Mouse (Mus musculus): ENCODE results near the gene Lpxn. TPM values are rescaled to one million over a fixed set of nuclear protein-coding genes. Genes with fewer than 3 reads are reported as not detected.

Gene Lpxn
- total RNA-seq (2021) = 1 to 10 TPM; 1.6 to 2.2 TPM

DNA sequence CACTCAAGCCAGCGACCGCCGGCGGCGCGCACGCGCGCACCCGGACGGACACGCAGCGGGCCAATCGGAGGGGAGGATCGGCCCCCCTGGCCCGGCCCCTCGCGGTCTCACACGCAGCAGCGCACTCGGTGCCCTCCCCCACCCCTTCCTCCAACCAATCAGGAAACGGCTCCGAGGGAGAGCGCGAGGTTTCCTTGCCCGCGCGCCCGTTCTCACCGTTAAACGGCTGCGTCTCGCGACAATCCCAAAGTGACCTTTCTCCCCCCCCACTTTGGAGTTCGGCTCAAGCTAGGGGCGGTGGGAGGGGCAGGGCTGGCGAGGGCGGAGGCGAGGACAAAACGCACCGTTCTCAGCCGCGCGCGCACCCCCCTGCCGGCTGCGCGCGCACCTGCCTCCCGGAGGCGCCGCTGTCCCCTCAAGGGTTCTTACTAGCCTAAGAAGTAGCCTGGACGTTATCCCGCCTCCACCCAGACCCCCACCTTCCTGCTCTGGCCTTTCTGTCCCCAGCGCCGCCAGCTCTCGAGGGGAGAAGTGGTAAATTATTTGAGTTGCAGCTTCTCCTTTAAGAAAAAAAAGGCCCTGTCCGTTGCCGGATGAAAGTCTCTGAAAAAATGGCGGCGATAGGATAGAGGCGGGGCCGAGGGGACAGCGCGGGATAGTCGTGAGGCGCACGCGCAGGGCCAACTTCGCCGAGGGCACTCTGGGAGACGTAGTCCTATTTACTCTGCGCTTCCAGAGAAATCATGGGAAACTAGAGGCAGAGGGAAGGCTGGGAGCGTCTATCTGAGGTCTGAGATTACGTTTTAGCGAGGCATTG, at the start of gene Lpxn, which contains the start of gene Zfp91:
Gene Lpxn (plus strand): TSS at position 683 of the 817 bp plus-strand sequence.
Gene Zfp91 (minus strand): TSS at position 616 of the 817 bp plus-strand sequence.
- peak; percentile 81 to 89 for DNase-seq (ENCODE audit: extremely low spot score in 1 of 2, low spot score in 1 of 2)

- no peak for DNase-seq (ENCODE audit: extremely low spot score in 1 of 2, low spot score in 1 of 2)
These were observed 39.7 kb upstream of the Lpxn start for GRCm38 (mm10) chr19:12756286-12756685.

DNA sequence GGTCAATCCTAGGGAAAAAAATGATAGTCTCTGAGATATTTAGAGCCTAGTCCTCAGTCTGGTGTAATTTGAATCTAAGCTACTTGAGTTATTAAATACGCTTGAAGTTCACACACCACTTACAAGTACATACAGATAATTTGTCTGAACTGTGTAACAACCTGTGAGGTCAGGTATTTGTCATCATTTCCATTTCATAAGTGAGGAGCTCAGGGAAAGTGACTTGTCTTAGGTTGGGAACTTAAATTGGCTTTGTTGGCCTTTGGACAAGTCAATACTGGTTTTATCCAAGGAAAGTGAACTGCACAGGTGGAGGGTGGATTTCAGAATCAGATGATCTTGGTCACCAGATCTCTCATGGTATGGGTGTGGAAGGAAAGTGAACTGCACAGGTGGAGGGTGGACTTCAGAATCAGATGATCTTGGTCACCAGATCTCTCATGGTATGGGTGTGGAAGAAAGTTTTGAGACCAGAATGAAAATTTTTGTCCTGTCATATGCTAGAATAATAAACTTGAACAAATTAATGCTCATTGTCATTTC, 37.0 kb upstream of the Lpxn start:
- no peak for DNase-seq (ENCODE audit: extremely low spot score in 1 of 2, low spot score in 1 of 2)

- DNase-seq (ENCODE audit: extremely low spot score in 1 of 2, low spot score in 1 of 2) = peak; percentile 15 to 36
These were observed 36.3 kb upstream of the Lpxn start for GRCm38 (mm10) chr19:12759656-12760055.

DNA sequence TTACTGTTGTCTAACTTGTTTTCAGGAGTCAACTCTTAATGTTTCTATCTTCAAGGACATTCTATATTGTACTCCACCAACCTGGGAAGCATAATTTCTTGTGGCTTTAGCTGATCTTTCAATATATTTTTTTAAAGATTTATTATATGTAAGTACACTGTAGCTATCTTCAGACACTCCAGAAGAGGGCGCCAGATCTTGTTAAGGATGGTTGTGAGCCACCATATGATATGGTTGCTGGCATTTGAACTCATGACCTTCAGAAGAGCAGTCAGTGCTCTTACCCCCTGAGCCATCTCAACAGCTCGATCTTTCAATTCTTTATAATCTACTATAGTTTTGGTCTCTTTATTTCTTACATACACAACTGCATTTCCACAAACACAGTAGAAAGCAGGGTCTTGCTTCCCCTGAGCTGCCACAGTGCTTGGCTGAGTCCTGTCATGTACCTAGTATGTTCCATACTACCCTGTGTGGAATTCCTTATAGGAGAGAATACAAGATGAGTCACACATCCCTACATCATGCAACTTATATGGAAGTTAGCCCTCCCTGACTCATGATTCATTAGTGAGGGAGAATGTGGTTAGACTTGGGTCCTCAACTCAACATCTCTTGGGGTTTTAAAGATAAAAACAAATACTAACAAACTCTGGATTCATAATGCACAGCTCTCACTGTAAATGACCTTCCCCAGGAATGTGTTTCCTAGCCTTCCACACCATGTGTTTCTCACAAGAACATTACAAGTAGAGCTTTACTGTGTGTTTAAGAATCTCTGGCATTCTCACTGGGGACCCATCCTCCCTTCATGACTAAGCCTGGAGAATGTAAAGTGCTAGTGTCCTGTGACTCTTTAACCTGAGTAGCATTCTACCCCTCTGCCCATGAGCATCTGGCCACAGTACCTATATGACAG, 33.5 kb upstream of the Lpxn start:
- DNase-seq (ENCODE audit: extremely low spot score in 1 of 2, low spot score in 1 of 2) = no peak

GRCm38 (mm10) chr19:12765308-12765707, 30.7 kb upstream of the Lpxn start, which contains the start of gene Cntf:
Gene Cntf, minus strand, starts transcription at chr19:12765632.
- DNase-seq (ENCODE audit: extremely low spot score in 1 of 2, low spot score in 1 of 2) = no peak

DNA sequence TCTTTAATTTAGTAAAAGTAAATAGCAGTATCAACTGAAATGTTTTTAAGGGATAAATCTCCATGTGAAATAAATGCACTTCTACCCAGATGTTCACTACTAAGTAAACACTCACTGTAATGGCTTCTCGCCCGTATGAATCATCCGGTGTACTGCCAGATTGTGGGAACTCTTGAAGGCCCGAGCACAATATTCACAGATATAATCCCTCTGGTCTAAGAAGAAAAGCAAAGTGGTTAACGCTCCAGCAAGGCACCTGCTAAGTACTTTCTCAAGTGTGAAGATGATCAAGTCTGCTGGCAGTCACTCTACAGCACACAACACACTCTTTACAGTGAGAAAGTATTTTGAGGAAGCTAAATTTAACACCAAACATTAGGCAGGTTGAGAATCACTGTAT, 25.1 kb upstream of the Lpxn start:
- no peak for DNase-seq (ENCODE audit: extremely low spot score in 1 of 2, low spot score in 1 of 2)

GRCm38 (mm10) chr19:12780437-12780836, 15.6 kb upstream of the Lpxn start:
- no peak for DNase-seq (ENCODE audit: extremely low spot score in 1 of 2, low spot score in 1 of 2)

- DNase-seq (ENCODE audit: extremely low spot score in 1 of 2, low spot score in 1 of 2) = no peak
These were observed 9.1 kb upstream of the Lpxn start for GRCm38 (mm10) chr19:12786803-12787395.

DNA sequence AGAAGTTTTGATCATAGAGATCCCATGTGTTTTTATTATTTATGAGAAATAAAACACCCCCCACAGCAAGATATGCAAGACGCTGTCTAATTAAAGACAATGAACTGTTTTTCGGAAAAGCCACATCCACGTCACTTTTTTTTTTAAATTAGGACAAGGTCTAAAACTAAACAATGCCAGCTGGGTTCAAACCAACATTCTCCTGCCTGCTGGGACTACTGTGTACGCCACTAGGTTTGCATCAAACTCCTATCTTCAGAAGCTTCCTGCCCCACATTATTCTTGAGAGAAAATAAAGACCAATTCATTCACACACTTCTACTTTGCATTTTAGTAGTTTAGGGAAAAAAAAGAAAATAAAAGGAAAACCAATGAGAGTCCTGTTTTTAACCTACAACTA, 8.3 kb upstream of the Lpxn start:
- DNase-seq (ENCODE audit: extremely low spot score in 1 of 2, low spot score in 1 of 2) = no peak

- no peak for DNase-seq (ENCODE audit: extremely low spot score in 1 of 2, low spot score in 1 of 2)
These were observed 3.6 kb upstream of the Lpxn start for GRCm38 (mm10) chr19:12792374-12792773.

- peak; percentile 89 to 95 for DNase-seq (ENCODE audit: extremely low spot score in 1 of 2, low spot score in 1 of 2)
These were observed 1.6 kb upstream of the Lpxn start for GRCm38 (mm10) chr19:12794056-12795044.

DNA sequence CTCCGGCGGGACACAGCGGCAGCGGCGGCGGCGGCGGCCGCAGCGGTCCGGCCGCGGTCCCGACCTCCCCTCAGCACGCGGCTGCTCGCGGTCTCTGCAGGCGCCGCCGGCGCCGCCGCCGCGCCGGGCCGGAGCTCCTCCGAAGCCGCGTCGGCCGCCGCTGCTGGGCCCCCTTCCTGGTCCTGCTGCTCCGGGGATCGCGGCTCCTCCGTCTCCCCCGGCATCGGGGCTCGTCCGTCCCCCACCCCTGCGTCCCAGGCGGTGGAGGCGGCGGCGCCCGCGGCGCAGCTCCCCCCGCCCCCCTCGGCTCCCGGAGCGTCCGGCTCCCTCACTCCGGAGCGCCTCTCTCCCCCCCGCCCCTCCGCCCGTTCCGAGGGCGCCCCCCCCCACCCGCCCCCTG, 883 bp upstream of the Lpxn start:
- no peak for DNase-seq (ENCODE audit: extremely low spot score in 1 of 2, low spot score in 1 of 2)

DNA sequence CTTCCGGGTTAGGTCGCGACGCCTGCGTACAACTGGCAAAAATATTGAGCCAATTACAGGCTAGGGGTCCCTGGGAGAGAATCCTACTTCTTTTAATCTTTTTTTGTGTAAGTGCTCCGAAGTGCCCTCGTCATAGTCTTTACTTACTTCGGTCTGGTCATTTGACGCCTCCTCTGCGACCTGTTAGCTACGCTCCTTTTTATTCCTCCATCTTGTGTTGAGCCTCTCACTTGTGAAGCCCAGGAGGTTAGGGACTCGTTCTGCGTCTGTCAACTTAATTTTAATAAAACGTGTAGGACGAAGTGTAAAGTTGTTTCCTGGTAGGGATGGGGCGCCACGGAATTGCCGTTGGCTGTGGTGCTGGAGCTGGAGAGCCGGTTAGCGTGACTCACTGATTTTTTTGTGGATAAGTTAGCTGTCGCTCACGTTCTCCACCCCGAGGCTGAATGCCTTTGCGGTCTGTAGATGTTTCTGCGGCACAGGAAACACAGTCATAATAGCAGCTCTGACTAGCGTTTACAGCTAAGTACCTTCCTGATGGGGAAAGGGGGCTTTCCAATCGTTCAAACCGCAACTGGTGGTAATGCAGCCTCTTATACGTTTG, 437 bp downstream of the Lpxn start:
- peak in 1 of 2 experiments; percentile 44 for DNase-seq (ENCODE audit: extremely low spot score in 1 of 2, low spot score in 1 of 2)

GRCm38 (mm10) chr19:12797071-12797470, 1.1 kb downstream of the Lpxn start:
- DNase-seq (ENCODE audit: extremely low spot score in 1 of 2, low spot score in 1 of 2) = no peak

DNA sequence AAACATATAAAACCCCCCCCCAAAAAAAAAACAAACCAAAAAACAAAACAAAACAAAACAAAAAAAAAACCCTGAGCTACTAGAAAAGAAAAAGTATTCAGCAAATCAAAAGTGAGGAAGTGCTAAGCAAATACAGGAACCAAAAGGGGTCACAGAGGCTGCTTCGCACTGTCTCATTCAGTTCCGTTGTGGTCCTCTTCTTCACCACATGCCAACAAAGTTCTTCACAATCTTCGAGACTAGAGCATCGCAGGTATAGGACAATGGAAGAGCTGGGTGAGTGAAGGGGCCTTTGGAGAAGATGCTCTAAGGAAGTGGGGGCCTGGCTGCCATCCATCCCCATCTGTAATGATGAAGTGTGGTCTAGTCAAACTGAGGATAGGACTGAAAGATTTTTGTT, 2.4 kb downstream of the Lpxn start:
- no peak for DNase-seq (ENCODE audit: extremely low spot score in 1 of 2, low spot score in 1 of 2)

DNA sequence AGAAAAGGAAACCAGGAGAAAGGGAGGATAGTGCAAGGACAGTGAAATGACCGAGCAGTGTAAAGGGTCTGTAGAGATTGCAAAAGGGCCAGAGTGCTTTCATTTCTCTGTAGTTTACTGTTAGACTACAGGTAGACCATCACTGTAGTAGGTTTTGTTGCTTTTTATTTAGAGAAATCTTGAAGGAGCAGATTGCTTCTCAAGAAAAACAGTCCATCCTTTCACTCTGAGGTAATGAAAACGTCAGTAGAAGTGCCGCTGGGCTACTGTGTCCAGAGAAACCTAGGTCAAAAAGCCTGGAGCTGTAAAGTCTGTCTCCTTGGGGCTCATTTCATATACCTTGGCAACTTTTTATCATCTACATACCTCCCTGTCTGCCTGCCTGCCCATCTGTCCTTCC, 3.1 kb downstream of the Lpxn start:
- DNase-seq (ENCODE audit: extremely low spot score in 1 of 2, low spot score in 1 of 2) = no peak

- no peak for DNase-seq (ENCODE audit: extremely low spot score in 1 of 2, low spot score in 1 of 2)
These were observed 4.6 kb downstream of the Lpxn start for GRCm38 (mm10) chr19:12800621-12801020.

GRCm38 (mm10) chr19:12801046-12801445, 5.1 kb downstream of the Lpxn start:
- no peak for DNase-seq (ENCODE audit: extremely low spot score in 1 of 2, low spot score in 1 of 2)
